Mouse (Mus musculus) G1E (cell line): ENCODE results near the gene Ntrk3.

Experiments used
- CTCF ChIP-seq: IDR thresholded peaks from 2 replicates; pipeline ENCODE4 v1.5.1; 2012; ENCODE audit warnings: low read depth, low read length, inconsistent platforms, mixed read lengths
- TAL1 ChIP-seq: conservative IDR thresholded peaks from 2 replicates; pipeline ENCODE4 v1.6.1; 2012; ENCODE audit warnings: low read depth, low read length, inconsistent platforms, mixed read lengths

DNA sequence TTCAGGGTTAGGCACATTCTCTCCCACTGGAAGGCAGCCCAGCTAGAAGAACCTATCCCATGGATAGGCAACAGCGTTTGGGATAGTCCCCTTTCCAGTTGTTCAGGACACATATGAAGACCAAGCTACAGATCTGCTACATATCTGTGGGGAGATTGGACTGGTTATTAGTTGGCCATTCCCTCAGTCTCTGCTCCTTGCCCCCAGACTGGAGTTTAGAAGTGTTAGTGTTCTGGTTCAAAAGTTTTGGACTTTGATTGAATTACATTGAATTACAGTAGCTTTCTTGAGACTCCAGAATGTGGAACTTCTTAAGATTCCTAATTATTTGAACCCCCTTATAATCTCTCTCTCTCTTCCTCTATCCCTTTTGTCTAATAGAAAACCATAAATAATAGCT lies 607.8 kb downstream of the Ntrk3 start:
- no peak for TF ChIP-seq CTCF
- TF ChIP-seq TAL1 = no peak
